Mouse (Mus musculus) MEL (cell line): ENCODE results near the gene Pmfbp1. TPM values are rescaled to one million over a fixed set of nuclear protein-coding genes. Genes with fewer than 3 reads are reported as not detected.

Experiments used
- DNase-seq: peaks from one replicate; pipeline ENCODE4 v3.0.0; 2011; ENCODE audit warnings: low read depth, low spot score
- H3K27ac ChIP-seq: 2 replicates; pipeline ENCODE4 v1.5.1; 2012; ENCODE audit warnings: low read depth, mild to moderate bottlenecking, control low read depth, low read length, moderate library complexity; ENCODE audit not compliant: control insufficient read depth
- H3K27me3 ChIP-seq, 2 experiments: fragments of 150-350 bp in 1 of 2; sonication (generic) in 1 of 2; 2 replicates each; pipeline ENCODE4 v1.6.1; 2012; ENCODE audit warnings: low read length in 2 of 2, mild to moderate bottlenecking in 2 of 2, improper control_type of control experiment in 1 of 2, moderate library complexity in 1 of 2; ENCODE audit not compliant: insufficient read depth in 2 of 2, control insufficient read depth in 1 of 2
- H3K36me3 ChIP-seq, 2 experiments: 2 replicates each; pipeline ENCODE4 v1.6.1; 2012 to 2014; ENCODE audit warnings: low read length in 2 of 2, improper control_type of control experiment in 1 of 2, inconsistent platforms in 1 of 2, mild to moderate bottlenecking in 1 of 2; ENCODE audit not compliant: insufficient read depth in 2 of 2, control insufficient read depth in 1 of 2
- H3K4me1 ChIP-seq, 2 experiments: fragments of 150-350 bp in 1 of 2; sonication (generic) in 1 of 2; 2 replicates each; pipeline ENCODE4 v1.6.1; 2012; ENCODE audit warnings: low read length in 2 of 2, improper control_type of control experiment in 1 of 2, mild to moderate bottlenecking in 1 of 2; ENCODE audit not compliant: insufficient read depth in 2 of 2, control insufficient read depth in 1 of 2
- H3K4me3 ChIP-seq, 2 experiments: fragments of 150-350 bp in 1 of 2; sonication (generic) in 1 of 2; 2 replicates each; pipeline ENCODE4 v1.5.1; 2012; ENCODE audit warnings: low read depth in 2 of 2, low read length in 2 of 2, mild to moderate bottlenecking in 2 of 2, moderate library complexity in 2 of 2, control low read depth in 1 of 2, improper control_type of control experiment in 1 of 2; ENCODE audit not compliant: control insufficient read depth in 1 of 2, insufficient read depth in 1 of 2
- H3K79me2 ChIP-seq: 2 replicates; pipeline ENCODE4 v1.6.1; 2012; ENCODE audit warnings: mild to moderate bottlenecking, low read length, moderate library complexity; ENCODE audit not compliant: control insufficient read depth, poor library complexity, insufficient read depth
- H3K9ac ChIP-seq: 2 replicates; pipeline ENCODE4 v1.6.1; 2012; ENCODE audit warnings: low read depth, mild to moderate bottlenecking, control low read depth, low read length, moderate library complexity; ENCODE audit not compliant: control insufficient read depth, poor library complexity, severe bottlenecking
- H3K9me3 ChIP-seq: fragments of 150-350 bp; sonication (generic); replicated peaks from 2 replicates; pipeline ENCODE4 v1.6.1; 2012; ENCODE audit warnings: mild to moderate bottlenecking, low read length, improper control_type of control experiment, moderate library complexity; ENCODE audit not compliant: insufficient read depth
- BHLHE40 ChIP-seq: IDR thresholded peaks from 2 replicates; pipeline ENCODE4 v1.6.1; 2012; ENCODE audit warnings: low read depth, mild to moderate bottlenecking, inconsistent platforms, low read length, improper control_type of control experiment, borderline replicate concordance
- CHD1 ChIP-seq: IDR thresholded peaks from 2 replicates; pipeline ENCODE4 v1.6.1; 2012; ENCODE audit warnings: low read depth, mild to moderate bottlenecking, inconsistent platforms, low read length, improper control_type of control experiment
- CHD2 ChIP-seq: IDR thresholded peaks from 2 replicates; pipeline ENCODE4 v1.6.1; 2011; ENCODE audit warnings: low read length, improper control_type of control experiment
- E2F4 ChIP-seq: IDR thresholded peaks from 2 replicates; pipeline ENCODE4 v1.6.1; 2011; ENCODE audit warnings: low read depth, low read length, improper control_type of control experiment, borderline replicate concordance
- ELF1 ChIP-seq: IDR thresholded peaks from 2 replicates; pipeline ENCODE4 v1.6.1; 2014; ENCODE audit warnings: low read depth, mild to moderate bottlenecking, inconsistent platforms, low read length, improper control_type of control experiment, moderate library complexity
- ETS1 ChIP-seq: IDR thresholded peaks from 2 replicates; pipeline ENCODE4 v1.6.1; 2012; ENCODE audit warnings: low read depth, mild to moderate bottlenecking, inconsistent platforms, low read length, improper control_type of control experiment, moderate library complexity
- HCFC1 ChIP-seq: IDR thresholded peaks from 2 replicates; pipeline ENCODE4 v1.6.1; 2012; ENCODE audit warnings: low read depth, mild to moderate bottlenecking, inconsistent platforms, low read length, improper control_type of control experiment, moderate library complexity
- JUND ChIP-seq: IDR thresholded peaks from 2 replicates; pipeline ENCODE4 v1.6.1; 2011; ENCODE audit warnings: low read depth, mild to moderate bottlenecking, improper control_type of control experiment, low read length
- KAT2A ChIP-seq: conservative IDR thresholded peaks from 2 replicates; pipeline ENCODE4 v1.6.1; 2012; ENCODE audit warnings: low read depth, low read length, improper control_type of control experiment, inconsistent platforms
- MAFK ChIP-seq: IDR thresholded peaks from 2 replicates; pipeline ENCODE4 v1.6.1; 2011; ENCODE audit warnings: low read depth, mild to moderate bottlenecking, low read length, improper control_type of control experiment, borderline replicate concordance
- MYB ChIP-seq: IDR thresholded peaks from 2 replicates; pipeline ENCODE4 v1.6.1; 2011; ENCODE audit warnings: mild to moderate bottlenecking, low read depth, low read length, improper control_type of control experiment
- SIN3A ChIP-seq: IDR thresholded peaks from 2 replicates; pipeline ENCODE4 v1.6.1; 2012; ENCODE audit warnings: low read length, improper control_type of control experiment, inconsistent platforms
- TCF12 ChIP-seq: IDR thresholded peaks from 2 replicates; pipeline ENCODE4 v1.6.1; 2014; ENCODE audit warnings: low read depth, mild to moderate bottlenecking, inconsistent platforms, low read length, improper control_type of control experiment, moderate library complexity
- UBTF ChIP-seq: IDR thresholded peaks from 2 replicates; pipeline ENCODE4 v1.6.1; 2012; ENCODE audit warnings: low read depth, mild to moderate bottlenecking, inconsistent platforms, low read length, improper control_type of control experiment, moderate library complexity, borderline replicate concordance; ENCODE audit not compliant: insufficient read depth
- USF1 ChIP-seq: IDR thresholded peaks from 2 replicates; pipeline ENCODE4 v1.6.1; 2014; ENCODE audit warnings: low read depth, mild to moderate bottlenecking, inconsistent platforms, low read length, improper control_type of control experiment, moderate library complexity
- ZC3H11A ChIP-seq: IDR thresholded peaks from 2 replicates; pipeline ENCODE4 v1.6.1; 2012; ENCODE audit warnings: low read depth, mild to moderate bottlenecking, inconsistent platforms, low read length, improper control_type of control experiment
- ZMIZ1 ChIP-seq: IDR thresholded peaks from 2 replicates; pipeline ENCODE4 v1.6.1; 2012; ENCODE audit warnings: low read depth, mild to moderate bottlenecking, inconsistent platforms, low read length, improper control_type of control experiment, moderate library complexity
- polyA plus RNA-seq, 2 experiments: library from polyadenylated mRNA; stranded (reverse) in 1 of 2; unstranded in 1 of 2; fragments of >175 nt in 1 of 2; fragments of >200 nt in 1 of 2; gene quantifications; 2 replicates each; pipeline versions ENCODE4 v1.2.1 to v1.2.4; 2012; ENCODE audit warnings: low replicate concordance in 2 of 2, low read depth in 1 of 2; ENCODE audit not compliant: insufficient read length in 2 of 2, insufficient read depth in 1 of 2, missing spikeins in 1 of 2
- total RNA-seq: library from RNA; depleted of rRNA; stranded (reverse); fragments of 300-350 nt; gene quantifications from 2 replicates; pipeline ENCODE4 v1.2.3, GENCODE M21; 2012

The Pmfbp1 gene
- total and polyA plus RNA-seq, 3 experiments = 0.23 to 0.40 TPM; not detected in 1

- no peaks in the 10 kb centered on the region for H3K36me3 ChIP-seq
- no peaks in the 10 kb centered on the region for H3K4me1 ChIP-seq
- no peak overlapping the region for H3K4me3 ChIP-seq
- no peaks in the 10 kb centered on the region for H3K27me3 ChIP-seq
- TF ChIP-seq USF1 (no peak), MYB (no peak), ELF1 (no peak), TCF12 (no peak)
- H3K9ac ChIP-seq = no peak overlapping the region
- no peaks in the 10 kb centered on the region for H3K79me2 ChIP-seq
- no peak overlapping the region for H3K27ac ChIP-seq
- no peak for DNase-seq
- no peaks in the 10 kb centered on the region for H3K9me3 ChIP-seq
These were observed 30.8 kb upstream of the Pmfbp1 start for GRCm38 (mm10) chr8:109463075-109463474.

- TF ChIP-seq KAT2A = no peak
- no peak for TF ChIP-seq E2F4
- no peak for TF ChIP-seq MAFK
- no peak for TF ChIP-seq SIN3A
- TF ChIP-seq CHD1 = no peak
- TF ChIP-seq UBTF = no peak
- TF ChIP-seq TCF12 = no peak
- TF ChIP-seq ETS1 = no peak
- TF ChIP-seq CHD2 = no peak
- TF ChIP-seq USF1 = no peak
- TF ChIP-seq ZC3H11A = no peak
- no peak for TF ChIP-seq ELF1
- no peak for TF ChIP-seq ZMIZ1
- no peak for TF ChIP-seq JUND
- TF ChIP-seq HCFC1 = no peak
- TF ChIP-seq BHLHE40 = no peak
- H3K9me3 ChIP-seq = no peaks in the 10 kb centered on the region
- H3K79me2 ChIP-seq = no peaks in the 10 kb centered on the region
- no peak for DNase-seq
- no peak overlapping the region for H3K4me3 ChIP-seq
- no peaks in the 10 kb centered on the region for H3K27me3 ChIP-seq
- H3K9ac ChIP-seq = no peak overlapping the region
- no peaks in the 10 kb centered on the region for H3K4me1 ChIP-seq
- H3K36me3 ChIP-seq = no peaks in the 10 kb centered on the region
- H3K27ac ChIP-seq = no peak overlapping the region
These were observed 30.0 kb upstream of the Pmfbp1 start for GRCm38 (mm10) chr8:109463677-109464313.
